Mouse (Mus musculus) CD4-positive, CD25-positive, alpha-beta regulatory T cell (primary cell): ENCODE data around the gene Clock. TPM values are rescaled to one million over a fixed set of nuclear protein-coding genes. Genes with fewer than 3 reads are reported as not detected.

Experiments
- polyA plus RNA-seq: library from polyadenylated mRNA; unstranded; fragments of 100-300 nt; shearing (Covaris generic); gene quantifications from one replicate; pipeline ENCODE4 v1.2.1, GENCODE M21; 2017

Clock gene
- 16.5 TPM for polyA plus RNA-seq

DNA sequence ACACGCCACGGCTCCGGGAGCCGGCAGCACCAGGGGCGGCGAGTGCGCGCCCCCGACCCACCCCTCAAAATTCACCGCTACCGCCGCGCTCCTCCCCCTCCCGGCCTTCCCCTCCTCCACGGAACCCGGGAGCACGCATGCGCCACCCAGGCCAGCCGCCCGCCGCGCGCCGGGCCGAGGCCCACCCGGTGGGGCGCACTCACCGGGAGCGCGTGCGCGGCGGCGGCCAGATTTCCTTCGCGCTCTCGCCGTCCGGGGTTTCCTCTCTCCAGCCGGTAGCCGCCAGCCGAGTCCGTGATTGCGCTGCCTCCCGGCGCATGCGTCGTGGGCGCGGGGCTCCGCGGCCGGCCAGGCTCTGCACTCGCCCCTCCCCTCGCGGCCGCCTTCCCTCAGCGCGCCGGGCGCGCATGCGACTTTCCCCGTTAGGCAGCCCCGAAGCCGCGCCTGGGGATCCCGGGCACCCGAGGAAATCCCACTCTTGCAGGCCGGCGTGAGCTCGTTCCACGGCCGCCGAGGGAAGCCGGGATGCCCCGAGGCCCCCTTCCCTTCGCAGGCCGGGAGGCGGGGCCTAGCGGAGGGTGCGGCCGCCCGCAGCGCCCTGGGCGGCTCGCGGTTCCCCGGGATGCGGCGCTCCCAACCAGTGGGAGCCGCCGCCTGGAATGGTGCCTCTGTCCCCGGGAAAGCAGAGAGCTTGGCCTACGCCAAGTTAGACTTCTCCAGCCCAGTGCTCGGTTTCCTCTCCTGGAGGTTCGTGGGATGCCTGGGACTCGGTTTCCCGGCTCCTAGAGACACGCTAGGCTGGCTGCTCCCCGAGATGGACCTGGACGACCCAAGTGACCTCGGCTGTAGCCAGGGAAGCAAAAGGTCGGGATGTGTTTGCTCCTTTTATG, at the start of gene Clock:
Gene Clock (minus strand): TSS at position 341 of the 890 bp plus-strand sequence.

DNA sequence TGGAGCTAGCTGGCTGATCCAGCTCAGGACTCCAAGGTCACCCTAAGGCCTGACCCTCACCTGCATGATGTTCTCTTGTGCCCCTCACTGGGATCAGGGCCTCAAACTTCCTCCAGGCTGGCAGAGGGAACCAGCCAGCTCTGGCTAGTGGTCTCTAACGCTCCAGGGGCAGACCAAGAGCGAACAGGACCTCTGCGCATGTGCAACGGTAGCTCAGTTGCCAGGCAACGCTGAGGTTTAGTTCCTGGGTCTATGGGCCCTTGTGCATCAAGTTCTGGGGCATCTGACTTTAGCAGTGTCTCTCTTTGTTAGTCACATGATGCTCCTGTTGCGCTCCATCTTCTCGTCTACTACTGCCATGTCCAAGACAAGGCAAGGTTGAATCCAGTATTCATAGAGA, 26.4 kb upstream of the Clock start, which contains the start of gene Pdcl2:
Gene Pdcl2 (minus strand): TSS at position 204 of the 400 bp plus-strand sequence.

DNA sequence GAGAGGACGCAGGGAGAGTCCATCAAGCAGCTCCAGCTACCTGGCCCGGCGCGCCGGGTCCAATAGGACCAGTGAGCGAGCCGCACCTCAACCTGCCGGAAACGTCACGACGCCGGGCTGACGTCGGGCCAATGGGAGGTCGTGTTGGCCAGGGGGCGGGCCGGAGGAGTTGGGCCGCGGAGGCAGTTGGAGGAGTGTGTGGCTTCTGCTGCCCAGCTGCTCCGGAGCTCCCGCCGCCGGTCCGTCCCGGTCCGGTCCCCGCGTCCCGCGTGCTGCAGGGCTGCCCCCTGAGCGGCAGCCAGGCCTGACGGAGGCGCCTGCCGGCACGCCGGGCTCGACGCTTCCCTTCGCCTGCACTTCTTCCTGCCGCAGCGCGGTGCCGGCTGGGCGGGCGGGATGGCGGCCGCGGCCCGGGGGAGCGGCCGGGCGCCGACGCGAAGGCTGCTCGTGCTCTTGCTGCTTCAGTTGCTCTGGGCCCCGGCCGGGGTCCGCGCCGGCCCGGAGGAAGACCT, 120.8 kb downstream of the Clock start, which contains the start of gene Tmem165:
Gene Tmem165 (plus strand): TSS at position 131 of the 512 bp plus-strand sequence.

Other genes with a start within 250 kb of the Clock start
- gene Srd5a3, start 164.5 kb downstream of the Clock start, polyA plus RNA-seq: 70.2 TPM
- 93.3 TPM for gene Tmem165, start 120.9 kb downstream of the Clock start, polyA plus RNA-seq
- not detected for gene Pdcl2, start 26.4 kb upstream of the Clock start, polyA plus RNA-seq
- gene Nmu, start 59.0 kb upstream of the Clock start, polyA plus RNA-seq: not detected
- not detected for gene Gm7271, start 179.2 kb upstream of the Clock start, polyA plus RNA-seq
- gene Exoc1, start 224.5 kb upstream of the Clock start, polyA plus RNA-seq: 43.8 TPM